Mouse (Mus musculus) heart, embryonic 16.5 days (tissue): ENCODE results near the gene Ino80d. TPM values are rescaled to one million over a fixed set of nuclear protein-coding genes. Genes with fewer than 3 reads are reported as not detected.

Experiments
- ATAC-seq: fragments of 200-750 bp; cut with Nextera tagmentation; replicated peaks from 2 replicates; pipeline ENCODE4 v1.8.0; 2017; ENCODE audit warnings: moderate number of reproducible peaks; ENCODE audit not compliant: insufficient read depth, low FRiP score; ENCODE audit errors: extremely low read depth
- H3K27ac ChIP-seq: fragments of 300-500 bp; sonication (generic); 2 replicates; pipeline ENCODE4 v1.5.1; 2014; ENCODE audit warnings: mild to moderate bottlenecking, low read length, control low read depth, moderate library complexity
- H3K27me3 ChIP-seq: fragments of 300-500 bp; sonication (generic); 2 replicates; pipeline ENCODE4 v1.6.1; 2014; ENCODE audit warnings: low read length, mixed read lengths; ENCODE audit not compliant: control insufficient read depth, insufficient read depth
- H3K36me3 ChIP-seq: fragments of 300-500 bp; sonication (generic); 2 replicates; pipeline ENCODE4 v1.6.1; 2014; ENCODE audit not compliant: control insufficient read depth, insufficient read depth
- H3K4me1 ChIP-seq: fragments of 300-500 bp; sonication (generic); 2 replicates; pipeline ENCODE4 v1.6.1; 2014; ENCODE audit warnings: low read length, mixed read lengths; ENCODE audit not compliant: control insufficient read depth, insufficient read depth
- H3K4me2 ChIP-seq: fragments of 300-500 bp; sonication (generic); 2 replicates; pipeline ENCODE4 v1.6.1; 2014; ENCODE audit warnings: low read depth, mild to moderate bottlenecking, control low read depth, low read length
- H3K4me3 ChIP-seq: fragments of 300-500 bp; sonication (generic); 2 replicates; pipeline ENCODE4 v1.5.1; 2014; ENCODE audit warnings: mild to moderate bottlenecking, control low read depth, low read length
- H3K9ac ChIP-seq: fragments of 300-500 bp; sonication (generic); 2 replicates; pipeline ENCODE4 v1.6.1; 2014; ENCODE audit warnings: low read length, control low read depth
- H3K9me3 ChIP-seq: fragments of 300-500 bp; sonication (generic); replicated peaks from 2 replicates; pipeline ENCODE4 v1.6.1; 2016; ENCODE audit warnings: low read length; ENCODE audit not compliant: control insufficient read depth
- WGBS: fragments of 180-500 bp; shearing (Covaris S2); extraction: QIAGEN DNeasy Blood & Tissue Kit; methylation state at CpG from one replicate; pipeline ENCODE4 v1.1.7; 2014; 5-methylcytosine and 5-hydroxymethylcytosine counted together
- polyA plus RNA-seq: library from polyadenylated mRNA; unstranded; fragments of >200 nt; fragmentation: Nextera tagmentation; extraction: Ambion mirVana; gene quantifications from 2 replicates; pipeline ENCODE4 v1.2.1, GENCODE M21; 2015

Gene Ino80d
- polyA plus RNA-seq, 1 experiment from 2014 or later: 8.0 TPM

DNA sequence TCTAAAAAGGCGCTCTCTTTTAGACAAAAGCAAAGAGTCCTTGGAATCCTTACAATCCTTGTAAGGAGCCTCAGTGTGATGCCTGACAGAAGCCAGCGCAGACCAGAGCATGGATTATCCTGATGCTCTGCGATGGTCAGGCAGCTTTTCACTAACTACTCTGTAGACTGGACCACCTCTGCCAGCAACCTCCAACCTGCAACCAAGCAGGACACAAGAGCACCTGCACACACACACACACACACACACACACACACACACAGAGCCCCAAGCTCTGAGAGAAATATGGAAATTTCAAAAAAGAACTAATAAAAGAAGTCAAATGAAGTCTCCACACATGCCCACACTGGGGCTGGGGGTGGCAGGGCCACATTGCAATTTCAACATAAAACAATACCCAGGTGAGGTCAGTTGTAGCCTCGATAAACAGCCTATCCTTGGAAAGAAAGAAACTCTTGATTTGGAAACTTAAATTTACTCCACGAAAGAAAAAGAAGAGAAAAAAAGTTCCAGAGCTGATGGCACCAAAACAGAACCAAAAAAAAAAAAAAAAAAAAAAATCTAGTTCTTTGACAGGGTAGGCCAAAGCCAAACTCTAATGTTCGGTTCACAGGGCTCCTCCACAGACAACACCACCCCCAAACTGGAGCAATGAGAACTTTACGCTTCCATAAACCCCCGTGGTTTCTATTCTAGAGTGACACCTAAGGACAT lies 2.2 kb downstream of the Ino80d start:
- Histone ChIP-seq H3K27me3 (no peaks in the 10 kb centered on the region), H3K4me1 (peaks cover 27% of the 10 kb centered on the region), H3K9ac (peak overlapping the region; percentile 100), H3K4me2 (peak overlapping the region; percentile 70), H3K4me3 (peak overlapping the region; percentile 91), H3K9me3 (no peaks in the 10 kb centered on the region), H3K27ac (peak overlapping the region; percentile 99), H3K36me3 (no peaks in the 10 kb centered on the region)
- WGBS: 43% methylated on average over 8 of the region's 8 CpGs
- no peak for ATAC-seq

DNA sequence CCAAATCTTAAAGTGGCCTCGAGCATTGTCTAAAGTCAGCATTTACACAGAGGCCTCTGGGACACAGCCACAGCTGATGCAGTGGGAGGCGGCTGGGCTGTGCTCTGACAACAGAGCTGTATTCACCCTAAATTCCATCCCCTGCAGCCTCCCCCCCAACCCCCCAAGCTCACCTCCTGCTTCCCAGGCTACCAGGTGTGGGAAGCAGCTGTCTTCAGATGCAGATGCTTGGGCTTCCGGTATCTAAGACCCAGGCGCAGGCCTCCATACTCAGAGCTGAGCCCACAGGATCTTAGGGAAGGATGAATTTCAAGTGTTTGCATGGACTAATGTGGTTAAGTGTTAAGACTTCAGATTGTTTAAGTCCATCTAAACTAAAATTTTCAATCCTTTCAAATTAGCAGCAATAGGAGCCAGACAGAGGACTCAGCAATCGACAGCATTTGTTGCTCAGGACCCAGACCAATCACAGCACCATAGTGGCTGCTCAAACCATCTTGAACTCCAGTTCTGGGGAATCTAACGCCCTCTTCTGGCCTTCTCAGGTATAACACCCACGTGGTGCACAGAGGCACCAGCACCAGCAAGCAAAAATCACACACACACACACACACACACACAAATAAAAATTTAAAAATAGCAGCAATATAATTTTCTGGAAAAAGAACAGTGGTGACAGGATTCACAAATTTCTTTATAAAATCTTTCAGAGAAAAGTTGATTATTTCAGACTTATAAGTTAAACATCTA lies 3.8 kb downstream of the Ino80d start:
- Histone ChIP-seq H3K4me3 (no peak overlapping the region), H3K4me1 (peaks cover 23% of the 10 kb centered on the region), H3K27me3 (no peaks in the 10 kb centered on the region), H3K9ac (no peak overlapping the region), H3K4me2 (no peak overlapping the region), H3K36me3 (0 out of 2 replicates have a peak, but pooled peaks cover 1% of the 10 kb centered on the region), H3K9me3 (no peaks in the 10 kb centered on the region), H3K27ac (no peak overlapping the region)
- WGBS: 56% methylated on average over 7 of the region's 7 CpGs
- no peak for ATAC-seq

DNA sequence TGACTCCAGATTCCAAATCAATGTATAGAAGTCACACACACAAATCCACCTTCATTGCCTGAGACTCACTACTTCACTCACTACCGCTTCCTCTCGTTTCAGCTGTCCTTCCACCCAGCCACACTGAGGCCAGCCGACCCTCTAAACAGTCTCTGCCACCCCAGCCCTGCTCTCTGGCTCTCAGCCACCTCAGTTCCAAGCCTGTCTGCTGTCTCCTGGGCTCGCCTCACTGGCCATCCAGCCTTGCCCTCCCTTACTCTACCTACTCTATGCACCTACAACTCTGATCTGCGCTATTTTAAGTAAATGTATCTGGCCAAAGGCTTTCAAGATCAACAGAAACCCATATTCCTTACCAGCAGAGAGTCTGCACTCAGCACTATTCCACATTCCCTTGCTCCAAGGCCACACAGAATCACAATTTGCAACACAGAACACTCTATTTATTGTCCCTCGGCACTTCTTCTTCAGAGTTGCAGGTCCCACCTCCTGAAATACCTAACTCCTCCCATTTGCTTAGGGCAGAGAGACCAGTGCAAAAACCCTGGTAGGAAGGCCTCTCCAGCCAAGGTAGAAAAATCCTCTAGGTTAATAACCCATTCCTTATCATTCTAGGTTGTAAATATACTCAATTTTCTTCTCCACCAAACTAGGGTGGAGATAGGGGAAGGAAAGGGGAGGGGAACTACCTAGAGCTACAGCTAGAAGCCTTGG lies 6.7 kb downstream of the Ino80d start:
- H3K4me2 ChIP-seq: peak overlapping the region; percentile 16
- WGBS: 35% methylated on average over 6 of the region's 6 CpGs
- peak overlapping the region; percentile 14; the same call in 1 of the 2 replicates for H3K9ac ChIP-seq
- no peak overlapping the region for H3K4me3 ChIP-seq
- H3K36me3 ChIP-seq: peaks cover 8% of the 10 kb centered on the region
- H3K27ac ChIP-seq: peak overlapping the region; percentile 80
- H3K9me3 ChIP-seq: no peaks in the 10 kb centered on the region
- peaks cover 28% of the 10 kb centered on the region for H3K4me1 ChIP-seq
- no peaks in the 10 kb centered on the region for H3K27me3 ChIP-seq
- ATAC-seq: no peak

DNA sequence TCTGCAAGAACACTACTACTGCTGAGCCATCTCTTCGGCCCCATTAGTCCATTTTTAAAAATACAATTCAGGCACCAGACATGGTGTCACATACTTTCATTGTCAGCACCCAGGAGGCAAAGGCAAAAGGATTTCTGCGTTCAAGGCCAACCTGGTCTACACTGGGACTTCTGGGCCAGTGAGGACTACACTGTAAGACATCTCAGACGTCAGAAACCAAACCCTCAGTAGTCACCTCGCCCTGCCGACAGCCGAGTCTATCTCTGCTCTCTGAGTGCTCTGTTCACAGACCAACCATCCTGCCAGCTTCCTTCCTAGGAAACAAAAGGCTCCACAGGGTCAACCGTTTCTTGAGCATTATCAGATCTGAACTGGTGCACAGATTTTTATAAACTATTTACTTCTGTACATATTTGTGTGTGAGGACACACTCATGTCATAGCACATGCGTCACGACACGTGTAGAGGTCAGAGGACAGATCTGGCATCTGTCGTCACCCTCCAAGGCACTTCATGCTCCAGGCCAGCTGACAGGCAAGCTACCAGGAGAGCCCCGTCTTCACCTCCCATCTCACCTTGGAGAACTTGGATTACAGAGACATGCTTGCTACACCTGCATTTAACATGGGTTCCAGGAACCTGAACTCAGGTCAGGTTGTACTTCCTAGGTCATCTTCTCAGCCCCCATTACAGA lies 11.6 kb downstream of the Ino80d start:
- Histone ChIP-seq H3K4me1 (peaks cover 13% of the 10 kb centered on the region), H3K9ac (no peak overlapping the region), H3K4me3 (no peak overlapping the region), H3K9me3 (no peaks in the 10 kb centered on the region), H3K36me3 (peaks cover 30% of the 10 kb centered on the region), H3K27ac (peak overlapping the region; percentile 21; the same call in 1 of the 2 replicates), H3K4me2 (no peak overlapping the region), H3K27me3 (no peaks in the 10 kb centered on the region)
- ATAC-seq: no peak
- WGBS: 49% methylated on average over 12 of the region's 12 CpGs

DNA sequence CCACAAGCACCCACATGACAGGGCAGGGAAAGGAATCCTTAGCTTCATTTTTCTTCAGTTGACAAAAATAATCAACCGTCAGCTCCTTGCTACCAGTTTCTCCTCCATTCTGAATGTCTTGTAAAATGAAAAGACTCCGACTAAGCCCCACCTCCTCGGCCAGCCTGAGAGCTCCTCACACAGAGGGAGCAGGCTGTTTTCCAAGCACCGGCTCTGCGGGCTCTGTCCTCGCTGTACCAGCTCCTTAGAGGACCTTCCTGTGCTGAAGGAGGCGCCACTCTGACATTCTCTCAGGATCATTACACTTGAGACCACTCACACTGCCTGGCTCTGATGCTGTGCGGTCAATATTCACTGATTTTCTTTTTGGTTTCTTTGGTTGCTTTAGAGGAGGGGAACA lies 14.3 kb downstream of the Ino80d start:
- Histone ChIP-seq H3K4me2 (no peak overlapping the region), H3K9ac (no peak overlapping the region), H3K27ac (no peak overlapping the region), H3K27me3 (no peaks in the 10 kb centered on the region), H3K36me3 (peaks cover 27% of the 10 kb centered on the region), H3K4me1 (peaks cover 8% of the 10 kb centered on the region; the same call in 1 of the 2 replicates), H3K9me3 (no peaks in the 10 kb centered on the region), H3K4me3 (no peak overlapping the region)
- 88% methylated on average over 8 of the region's 8 CpGs for WGBS
- ATAC-seq: no peak

DNA sequence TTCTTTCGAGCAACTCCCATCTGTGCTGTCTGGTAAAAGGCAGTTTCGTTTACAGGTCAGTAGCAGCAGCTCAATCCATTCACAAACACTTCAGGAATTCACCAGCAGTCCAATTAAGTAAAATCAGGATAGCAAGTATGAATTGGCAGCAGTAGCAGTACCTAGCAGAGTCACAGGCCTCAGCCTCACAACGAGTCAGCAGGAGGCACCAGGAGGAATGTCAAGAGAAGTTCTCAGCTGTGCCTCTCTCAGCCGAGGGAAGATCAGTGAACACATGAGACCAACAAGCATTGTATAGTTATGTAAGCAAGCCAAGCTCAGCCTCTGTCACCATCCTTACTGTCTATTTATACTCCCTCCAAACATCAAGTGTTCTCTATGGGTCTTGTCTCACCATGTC lies 15.6 kb downstream of the Ino80d start:
- Histone ChIP-seq H3K4me2 (no peak overlapping the region), H3K36me3 (peaks cover 27% of the 10 kb centered on the region), H3K9ac (no peak overlapping the region), H3K27ac (no peak overlapping the region), H3K27me3 (no peaks in the 10 kb centered on the region), H3K9me3 (no peaks in the 10 kb centered on the region), H3K4me1 (peaks cover 8% of the 10 kb centered on the region; the same call in 1 of the 2 replicates), H3K4me3 (no peak overlapping the region)
- 66% methylated on average over 4 of the region's 4 CpGs for WGBS
- ATAC-seq: no peak

DNA sequence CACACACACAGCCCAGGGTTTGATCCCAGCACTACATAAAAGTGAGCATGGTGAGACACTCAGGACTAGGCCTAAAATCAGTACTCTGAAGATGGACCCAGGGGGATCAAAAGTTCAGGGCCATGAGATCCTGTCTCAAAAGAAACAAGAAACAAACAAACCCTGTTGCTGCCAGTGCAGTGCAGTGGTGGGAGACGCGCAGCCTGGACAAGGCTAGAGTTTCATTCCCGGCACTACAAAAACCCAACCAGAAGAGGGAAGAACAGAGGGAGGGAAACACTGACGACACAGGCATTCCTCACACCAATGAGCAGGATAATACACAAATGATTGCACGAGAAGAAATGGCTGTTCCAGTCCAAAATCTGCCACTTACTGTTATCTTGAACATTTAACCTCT lies 18.4 kb downstream of the Ino80d start:
- no peak for ATAC-seq
- WGBS: 79% methylated on average over 5 of the region's 5 CpGs
- no peaks in the 10 kb centered on the region for H3K4me1 ChIP-seq

DNA sequence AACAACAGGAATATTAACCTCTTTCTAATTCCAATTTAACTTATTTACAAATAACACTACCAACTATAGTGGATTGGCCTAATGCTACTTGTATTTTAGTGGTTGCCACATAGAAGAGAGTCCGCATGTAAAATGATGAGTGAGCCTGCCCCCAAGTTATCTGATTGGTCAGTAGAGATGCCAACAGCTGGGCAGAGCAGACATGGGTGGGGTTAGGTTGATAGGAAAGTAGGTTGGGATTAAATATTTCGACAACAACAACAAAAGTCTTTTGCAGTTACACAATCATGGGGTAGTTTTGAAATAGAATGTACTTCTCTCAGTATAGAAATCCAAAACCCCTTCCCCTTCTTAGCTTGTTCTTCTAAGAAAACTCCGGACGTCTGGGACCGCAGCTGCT lies 24.7 kb downstream of the Ino80d start:
- Histone ChIP-seq H3K9me3 (no peaks in the 10 kb centered on the region), H3K4me3 (no peak overlapping the region), H3K9ac (no peak overlapping the region), H3K36me3 (peaks cover 60% of the 10 kb centered on the region), H3K4me1 (no peaks in the 10 kb centered on the region), H3K27ac (no peak overlapping the region), H3K4me2 (no peak overlapping the region), H3K27me3 (no peaks in the 10 kb centered on the region)
- no peak for ATAC-seq
- WGBS: 96% methylated on average over 5 of the region's 5 CpGs

More for the DNA sequence above, 18.4 kb downstream of the Ino80d start:
- Histone ChIP-seq H3K4me3 (no peak overlapping the region), H3K9ac (no peak overlapping the region), H3K9me3 (no peaks in the 10 kb centered on the region), H3K27ac (no peak overlapping the region), H3K4me2 (no peak overlapping the region), H3K27me3 (no peaks in the 10 kb centered on the region), H3K36me3 (peaks cover 38% of the 10 kb centered on the region)
